Mouse (Mus musculus) left cerebral cortex, adult 2 months (tissue): ENCODE measurements around the gene Ints6. TPM values are rescaled to one million over a fixed set of nuclear protein-coding genes. Genes with fewer than 3 reads are reported as not detected.

Experiments
- DNase-seq, 2 experiments: peaks; one replicate each; pipeline ENCODE4 v3.0.0; 2021 to 2022; ENCODE audit warnings: low spot score in 2 of 2, mixed read lengths in 1 of 2; ENCODE audit errors: extremely low spot score in 1 of 2
- H3K27ac ChIP-seq: fragments of 200-600 bp; 2 replicates; pipeline ENCODE4 v1.8.1; 2022
- H3K4me3 ChIP-seq: fragments of 200-600 bp; 2 replicates; pipeline ENCODE4 v1.8.1; 2022
- CTCF ChIP-seq: fragments of 200-600 bp; IDR thresholded peaks from 2 replicates; pipeline ENCODE4 v1.8.1; 2022; ENCODE audit warnings: antibody characterized with exemption, mild to moderate bottlenecking, moderate library complexity
- intact Hi-C: fragments of 180-260 bp; cut with DNase I; formaldehyde crosslinking; loops from one replicate; pipeline ENCODE4 v1.15.1; 2025
- total RNA-seq, 2 experiments: library from RNA; stranded (reverse); gene quantifications; 2 replicates each; pipeline ENCODE4 v1.2.3; 2021

The Ints6 gene
- total RNA-seq, 2 experiments from 2014 or later: 41.0 to 42.2 TPM

DNA sequence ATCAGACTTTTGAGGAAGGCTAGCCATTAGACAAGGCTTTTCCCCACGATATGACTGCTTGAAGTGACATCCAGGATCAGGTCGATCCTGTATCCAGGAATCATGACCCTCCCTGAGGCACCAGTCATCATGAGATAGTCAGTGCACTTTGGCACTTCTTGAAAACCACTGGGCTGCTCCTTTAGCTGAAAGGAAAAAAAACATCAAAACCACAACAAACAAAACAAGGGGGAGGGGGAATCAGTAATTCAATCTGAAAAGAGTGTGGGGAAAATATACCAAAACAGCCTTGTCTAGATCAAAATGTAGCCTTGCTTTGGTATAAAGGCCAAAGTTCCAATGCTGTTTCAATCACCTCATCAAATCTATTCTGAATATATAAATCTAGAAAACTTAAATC, 27.3 kb downstream of the Ints6 start:
- Histone ChIP-seq H3K27ac (no peak overlapping the region), H3K4me3 (no peak overlapping the region)
- intact Hi-C loops: no loop called here
- DNase-seq: no peak
- no peak for TF ChIP-seq CTCF

DNA sequence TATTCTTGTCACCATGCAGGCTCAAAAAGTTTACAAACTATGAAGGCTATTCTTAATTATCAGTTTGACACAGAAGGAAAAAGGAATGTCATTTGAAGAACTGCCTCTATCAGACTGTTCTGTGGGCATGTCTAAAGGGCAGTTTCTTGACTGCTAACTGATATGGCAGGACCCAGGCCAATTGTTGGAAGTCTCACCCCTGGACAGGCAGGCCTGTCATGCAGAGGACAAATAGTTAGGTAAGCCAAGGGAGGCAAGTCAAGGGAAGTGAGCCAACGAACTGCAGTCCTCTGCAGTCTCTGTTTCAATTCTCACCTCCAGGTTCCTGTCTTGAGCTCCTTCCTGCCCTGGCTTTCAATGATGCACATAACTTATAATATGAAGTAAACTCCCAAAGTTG, 29.1 kb downstream of the Ints6 start:
- H3K4me3 ChIP-seq: no peak overlapping the region
- no peak for TF ChIP-seq CTCF
- H3K27ac ChIP-seq: no peak overlapping the region
- intact Hi-C loops: no loop called here
- DNase-seq: no peak

DNA sequence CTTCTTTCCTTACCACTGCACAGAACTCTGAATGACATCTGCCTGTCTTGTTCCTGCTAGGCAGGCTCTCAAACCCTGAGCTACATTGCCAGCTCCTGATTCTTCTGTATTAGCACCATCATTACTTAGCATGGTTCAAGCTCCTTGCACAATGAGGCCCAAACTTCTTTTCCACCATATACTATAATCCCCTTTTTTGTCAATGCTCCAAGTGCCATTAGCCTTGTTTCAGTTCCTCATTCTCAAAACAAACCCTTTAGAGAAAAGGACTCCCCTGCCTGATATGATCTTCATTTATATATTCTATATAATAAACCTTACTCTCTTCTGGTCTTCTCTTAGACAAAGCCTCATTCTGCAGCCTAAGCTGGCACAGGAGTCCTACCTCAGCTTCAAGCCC, 36.4 kb downstream of the Ints6 start:
- intact Hi-C loops: no loop called here
- no peak for TF ChIP-seq CTCF
- DNase-seq: no peak
- Histone ChIP-seq H3K27ac (no peak overlapping the region), H3K4me3 (no peak overlapping the region)

DNA sequence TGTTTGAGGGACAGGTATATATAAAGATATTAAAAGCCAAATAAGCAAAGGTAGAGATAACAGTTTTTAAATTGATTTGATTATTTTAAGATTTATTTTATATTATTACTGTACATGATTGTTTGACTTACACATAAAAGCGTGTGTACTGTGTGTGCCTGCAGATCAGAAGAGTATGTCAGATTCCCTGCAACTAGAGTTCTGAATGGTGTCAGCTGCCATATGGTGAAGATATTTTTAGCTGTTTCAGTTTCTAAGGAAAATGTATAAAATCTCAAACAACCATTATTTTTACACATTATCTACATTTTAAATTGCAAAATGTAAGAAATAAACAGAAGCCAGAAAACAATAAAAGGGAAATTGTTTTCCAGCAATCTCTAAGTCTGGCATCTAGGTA, 39.3 kb downstream of the Ints6 start:
- no peak overlapping the region for H3K4me3 ChIP-seq
- intact Hi-C loops: no loop called here
- TF ChIP-seq CTCF: no peak
- DNase-seq: no peak
- H3K27ac ChIP-seq: peak overlapping the region; percentile 21; the same call in 1 of the 2 replicates

- Histone ChIP-seq H3K27ac (no peak overlapping the region), H3K4me3 (no peak overlapping the region)
- no peak for DNase-seq
- intact Hi-C loops: no loop called here
- TF ChIP-seq CTCF: no peak
These were observed 42.8 kb downstream of the Ints6 start for GRCm38 (mm10) chr14:62718161-62718560.

DNA sequence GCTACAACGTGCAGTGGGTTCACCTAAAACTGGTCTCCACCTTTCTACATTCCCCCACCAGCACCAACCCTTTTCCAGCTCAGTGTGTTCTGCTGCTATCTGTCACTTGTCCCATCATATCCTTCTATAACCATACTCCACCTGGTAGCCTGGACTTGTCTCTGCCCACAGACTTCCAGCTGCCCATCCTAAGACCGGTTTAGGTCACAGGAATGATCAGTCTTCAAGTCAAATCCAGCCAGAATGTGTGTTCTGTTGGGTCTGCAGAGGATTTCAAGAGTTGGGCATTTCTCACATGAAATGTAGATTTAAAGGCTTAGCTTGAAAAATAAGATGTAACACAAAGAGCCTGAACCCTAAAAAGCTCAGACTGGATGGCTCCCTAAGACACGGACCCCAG, 87.3 kb downstream of the Ints6 start:
- no peak for DNase-seq
- H3K27ac ChIP-seq: no peak overlapping the region
- intact Hi-C loops: no loop called here
- no peak; the same call in 1 of the 2 replicates for TF ChIP-seq CTCF
- H3K4me3 ChIP-seq: no peak overlapping the region

- no peak for TF ChIP-seq CTCF
- intact Hi-C loops: no loop called here
- DNase-seq: no peak
- no peak overlapping the region for H3K27ac ChIP-seq
- H3K4me3 ChIP-seq: no peak overlapping the region
These were observed 95.8 kb downstream of the Ints6 start for GRCm38 (mm10) chr14:62664976-62665673.

- no peak for TF ChIP-seq CTCF
- no peak for DNase-seq
- Histone ChIP-seq H3K4me3 (no peak within 1 kb of the TSS), H3K27ac (no peak within 1 kb of the TSS)
- intact Hi-C loops: no loop called here
These were observed 97.6 kb downstream of the Ints6 start, which contains the start of gene Serpine3 for GRCm38 (mm10) chr14:62663367-62663766. TSS of gene Serpine3 (plus strand) at chr14:62663667.

GRCm38 (mm10) chr14:62662381-62662780, 98.6 kb downstream of the Ints6 start:
- no peak overlapping the region for H3K27ac ChIP-seq
- TF ChIP-seq CTCF: no peak
- no peak for DNase-seq
- intact Hi-C loops: no loop called here
- no peak overlapping the region for H3K4me3 ChIP-seq

DNA sequence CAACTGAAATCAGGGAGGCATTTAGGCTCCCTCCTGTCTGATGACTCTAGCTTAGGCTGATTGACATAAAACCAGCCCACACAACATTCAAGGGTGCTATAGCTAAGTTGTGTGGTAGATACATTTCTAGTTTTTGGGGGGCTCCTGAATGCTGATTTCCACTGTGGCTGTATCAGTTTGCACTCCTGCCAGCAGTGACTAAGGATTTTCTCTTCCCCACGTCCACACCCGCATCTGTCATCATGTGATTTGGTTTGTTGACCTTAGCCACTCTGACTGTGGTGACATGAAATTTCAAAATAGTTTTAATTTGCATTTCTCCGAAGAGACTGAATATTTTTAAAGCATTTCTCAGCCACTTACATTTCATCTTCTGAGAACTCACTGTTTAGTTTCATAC, 103.5 kb downstream of the Ints6 start:
- intact Hi-C loops: no loop called here
- no peak overlapping the region for H3K4me3 ChIP-seq
- H3K27ac ChIP-seq: no peak overlapping the region
- no peak for TF ChIP-seq CTCF
- no peak for DNase-seq

- DNase-seq: no peak
- intact Hi-C loops: no loop called here
- H3K4me3 ChIP-seq: no peak overlapping the region
- H3K27ac ChIP-seq: no peak overlapping the region
- no peak for TF ChIP-seq CTCF
These were observed 105.0 kb downstream of the Ints6 start for GRCm38 (mm10) chr14:62655996-62656395.

GRCm38 (mm10) chr14:62651771-62652170, 109.2 kb downstream of the Ints6 start:
- intact Hi-C loops: no loop called here
- no peak for DNase-seq

GRCm38 (mm10) chr14:62650376-62650775, 110.6 kb downstream of the Ints6 start:
- no peak overlapping the region for H3K27ac ChIP-seq
- H3K4me3 ChIP-seq: no peak overlapping the region
- no peak for DNase-seq
- intact Hi-C loops: no loop called here
- no peak for TF ChIP-seq CTCF

More at GRCm38 (mm10) chr14:62651771-62652170, 109.2 kb downstream of the Ints6 start:
- Histone ChIP-seq H3K4me3 (no peak overlapping the region), H3K27ac (no peak overlapping the region)
- TF ChIP-seq CTCF: no peak
